Mouse (Mus musculus) left cerebral cortex, adult 11 months (tissue): ENCODE results near the gene Pih1d1.
"Not testable (repeated sequence)": the region's sequence is repeated elsewhere in the genome, so short reads cannot be mapped to it uniquely, and the experiment has no call there.

Source experiments
- DNase-seq: peaks from one replicate; pipeline ENCODE4 v3.0.0; 2022; ENCODE audit warnings: low spot score

The Pih1d1 gene

GRCm38 (mm10) chr7:45169495-45169894, 15.4 kb downstream of the Pih1d1 start:
- DNase-seq = peak; percentile 59

GRCm38 (mm10) chr7:45172974-45173373, 18.9 kb downstream of the Pih1d1 start:
- DNase-seq = no peak

- DNase-seq = not testable (repeated sequence)
Measured at GRCm38 (mm10) chr7:45173772-45174171, 19.7 kb downstream of the Pih1d1 start.

- no peak for DNase-seq
Measured at GRCm38 (mm10) chr7:45174567-45175280, 20.6 kb downstream of the Pih1d1 start.

GRCm38 (mm10) chr7:45175398-45175797, 21.3 kb downstream of the Pih1d1 start:
- DNase-seq = no peak

- no peak for DNase-seq
Measured at GRCm38 (mm10) chr7:45175929-45176328, 21.8 kb downstream of the Pih1d1 start.

GRCm38 (mm10) chr7:45176356-45176755, 22.3 kb downstream of the Pih1d1 start:
- DNase-seq = no peak

- DNase-seq = no peak
Measured at GRCm38 (mm10) chr7:45178550-45178949, 24.4 kb downstream of the Pih1d1 start.

GRCm38 (mm10) chr7:45179469-45179868, 25.4 kb downstream of the Pih1d1 start, which contains the start of gene Gfy:
Gfy (minus strand) TSS chr7:45179569.
- DNase-seq = no peak

- DNase-seq = no peak
Measured at GRCm38 (mm10) chr7:45180896-45181477, 26.9 kb downstream of the Pih1d1 start, which contains the start of gene Pth2. Pth2 (plus strand) TSS chr7:45180995.

GRCm38 (mm10) chr7:45181540-45181939, 27.4 kb downstream of the Pih1d1 start:
- DNase-seq = no peak

GRCm38 (mm10) chr7:45182199-45182601, 28.1 kb downstream of the Pih1d1 start:
- peak; percentile 77 for DNase-seq

GRCm38 (mm10) chr7:45182606-45183005, 28.5 kb downstream of the Pih1d1 start:
- no peak for DNase-seq

- DNase-seq = no peak
Measured at GRCm38 (mm10) chr7:45183672-45184071, 29.6 kb downstream of the Pih1d1 start.

- no peak for DNase-seq
Measured at GRCm38 (mm10) chr7:45185921-45186320, 31.8 kb downstream of the Pih1d1 start.

GRCm38 (mm10) chr7:45189600-45189999, 35.5 kb downstream of the Pih1d1 start:
- peak; percentile 45 for DNase-seq

- no peak for DNase-seq
Measured at GRCm38 (mm10) chr7:45190186-45190585, 36.1 kb downstream of the Pih1d1 start.

- no peak for DNase-seq
Measured at GRCm38 (mm10) chr7:45191161-45191560, 37.1 kb downstream of the Pih1d1 start.

- DNase-seq = no peak
Measured at GRCm38 (mm10) chr7:45191803-45192363, 37.8 kb downstream of the Pih1d1 start.

- DNase-seq = no peak
Measured at GRCm38 (mm10) chr7:45192585-45193310, 38.6 kb downstream of the Pih1d1 start.

GRCm38 (mm10) chr7:45193406-45193805, 39.3 kb downstream of the Pih1d1 start:
- DNase-seq = no peak
